Mouse (Mus musculus) heart, embryonic 11.5 days (tissue): ENCODE results near the gene Plekha5. TPM values are rescaled to one million over a fixed set of nuclear protein-coding genes. Genes with fewer than 3 reads are reported as not detected.

Experiments used
- ATAC-seq: fragments of 200-750 bp; cut with Nextera tagmentation; replicated peaks from 2 replicates; pipeline ENCODE4 v1.8.0; 2017; ENCODE audit warnings: moderate library complexity; ENCODE audit not compliant: insufficient number of reproducible peaks, low FRiP score, low TSS enrichment
- H3K27ac ChIP-seq: fragments of 300-500 bp; sonication (generic); 2 replicates; pipeline ENCODE4 v1.5.1; 2014; ENCODE audit warnings: mild to moderate bottlenecking, low read depth, low read length
- H3K27me3 ChIP-seq: fragments of 300-500 bp; sonication (generic); 2 replicates; pipeline ENCODE4 v1.6.1; 2014; ENCODE audit warnings: mild to moderate bottlenecking, low read length, mixed read lengths; ENCODE audit not compliant: control insufficient read depth, insufficient read depth
- H3K36me3 ChIP-seq: fragments of 300-500 bp; sonication (generic); 2 replicates; pipeline ENCODE4 v1.6.1; 2014; ENCODE audit warnings: mild to moderate bottlenecking, low read length, moderate library complexity, mixed read lengths; ENCODE audit not compliant: control insufficient read depth, insufficient read depth
- H3K4me1 ChIP-seq: fragments of 300-500 bp; sonication (generic); 2 replicates; pipeline ENCODE4 v1.6.1; 2014; ENCODE audit warnings: low read length; ENCODE audit not compliant: control insufficient read depth, insufficient read depth
- H3K4me2 ChIP-seq: fragments of 300-500 bp; sonication (generic); 2 replicates; pipeline ENCODE4 v1.6.1; 2014; ENCODE audit warnings: mild to moderate bottlenecking, moderate library complexity
- H3K4me3 ChIP-seq: fragments of 300-500 bp; sonication (generic); 2 replicates; pipeline ENCODE4 v1.5.1; 2014; ENCODE audit warnings: low read depth, low read length
- H3K9ac ChIP-seq: fragments of 300-500 bp; sonication (generic); 2 replicates; pipeline ENCODE4 v1.6.1; 2014; ENCODE audit warnings: mild to moderate bottlenecking, low read depth, low read length, moderate library complexity
- H3K9me3 ChIP-seq: fragments of 300-500 bp; sonication (generic); replicated peaks from 2 replicates; pipeline ENCODE4 v1.6.1; 2016; ENCODE audit warnings: low read length; ENCODE audit not compliant: control insufficient read depth
- WGBS: fragments of 180-500 bp; shearing (Covaris S2); extraction: QIAGEN DNeasy Blood & Tissue Kit; methylation state at CpG from one replicate; pipeline ENCODE4 v1.1.7; 2014; ENCODE audit not compliant: insufficient replicate concordance; 5-methylcytosine and 5-hydroxymethylcytosine counted together
- polyA plus RNA-seq: library from polyadenylated mRNA; unstranded; fragments of >200 nt; fragmentation: Nextera tagmentation; extraction: Ambion mirVana; gene quantifications from 2 replicates; pipeline ENCODE4 v1.2.1, GENCODE M21; 2014

Gene Plekha5
- polyA plus RNA-seq, 1 experiment from 2014 or later: 25.7 TPM

- no peaks in the 10 kb centered on the region for H3K9me3 ChIP-seq
- no peak for ATAC-seq
- H3K27ac ChIP-seq: no peak overlapping the region
- H3K4me1 ChIP-seq: no peaks in the 10 kb centered on the region
- no peak overlapping the region for H3K4me3 ChIP-seq
- no peak overlapping the region for H3K4me2 ChIP-seq
- H3K27me3 ChIP-seq: no peaks in the 10 kb centered on the region
- H3K9ac ChIP-seq: no peak overlapping the region
- 92% methylated on average over 6 of the region's 6 CpGs for WGBS
- H3K36me3 ChIP-seq: peaks cover 2% of the 10 kb centered on the region; the same call in 1 of the 2 replicates
These were observed 41.0 kb downstream of the Plekha5 start for GRCm38 (mm10) chr6:140464818-140465217.

GRCm38 (mm10) chr6:140465946-140466646, 42.2 kb downstream of the Plekha5 start:
- Histone ChIP-seq H3K4me2 (no peak overlapping the region), H3K4me1 (no peaks in the 10 kb centered on the region), H3K27ac (no peak overlapping the region), H3K9me3 (no peaks in the 10 kb centered on the region), H3K4me3 (no peak overlapping the region), H3K36me3 (peaks cover 2% of the 10 kb centered on the region; the same call in 1 of the 2 replicates), H3K9ac (no peak overlapping the region), H3K27me3 (no peaks in the 10 kb centered on the region)
- no peak for ATAC-seq
- WGBS: 82% methylated on average over 9 of the region's 9 CpGs

- no peak overlapping the region for H3K9ac ChIP-seq
- no peak overlapping the region for H3K4me3 ChIP-seq
- H3K36me3 ChIP-seq: peaks cover 2% of the 10 kb centered on the region; the same call in 1 of the 2 replicates
- H3K9me3 ChIP-seq: no peaks in the 10 kb centered on the region
- WGBS: 83% methylated on average over 6 of the region's 6 CpGs
- H3K27ac ChIP-seq: no peak overlapping the region
- no peak for ATAC-seq
- H3K27me3 ChIP-seq: no peaks in the 10 kb centered on the region
- H3K4me1 ChIP-seq: 0 out of 2 replicates have a peak, but pooled peaks cover 3% of the 10 kb centered on the region
- H3K4me2 ChIP-seq: no peak overlapping the region
These were observed 43.0 kb downstream of the Plekha5 start for GRCm38 (mm10) chr6:140466841-140467240.

GRCm38 (mm10) chr6:140467851-140468250, 44.0 kb downstream of the Plekha5 start:
- Histone ChIP-seq H3K36me3 (peaks cover 2% of the 10 kb centered on the region; the same call in 1 of the 2 replicates), H3K27ac (no peak overlapping the region), H3K4me1 (0 out of 2 replicates have a peak, but pooled peaks cover 3% of the 10 kb centered on the region), H3K27me3 (no peaks in the 10 kb centered on the region), H3K9ac (no peak overlapping the region), H3K4me2 (no peak overlapping the region), H3K4me3 (no peak overlapping the region), H3K9me3 (no peaks in the 10 kb centered on the region)
- 93% methylated on average over 12 of the region's 12 CpGs for WGBS
- ATAC-seq: no peak

GRCm38 (mm10) chr6:140469791-140470190, 45.9 kb downstream of the Plekha5 start:
- Histone ChIP-seq H3K4me3 (no peak overlapping the region), H3K36me3 (peaks cover 2% of the 10 kb centered on the region; the same call in 1 of the 2 replicates), H3K27me3 (no peaks in the 10 kb centered on the region), H3K9ac (no peak overlapping the region), H3K4me2 (no peak overlapping the region), H3K9me3 (no peaks in the 10 kb centered on the region), H3K4me1 (0 out of 2 replicates have a peak, but pooled peaks cover 3% of the 10 kb centered on the region), H3K27ac (no peak overlapping the region)
- no peak for ATAC-seq
- WGBS: 78% methylated on average over 6 of the region's 6 CpGs

GRCm38 (mm10) chr6:140471751-140472150, 47.9 kb downstream of the Plekha5 start:
- Histone ChIP-seq H3K4me2 (no peak overlapping the region), H3K4me1 (peaks cover 3% of the 10 kb centered on the region; the same call in 1 of the 2 replicates), H3K27me3 (no peaks in the 10 kb centered on the region), H3K9me3 (no peaks in the 10 kb centered on the region), H3K27ac (no peak overlapping the region), H3K9ac (no peak overlapping the region), H3K36me3 (peaks cover 2% of the 10 kb centered on the region; the same call in 1 of the 2 replicates), H3K4me3 (no peak overlapping the region)
- 69% methylated on average over 5 of the region's 5 CpGs for WGBS
- ATAC-seq: no peak

GRCm38 (mm10) chr6:140472345-140472744, 48.5 kb downstream of the Plekha5 start:
- WGBS: 51% methylated on average over 4 of the region's 4 CpGs
- ATAC-seq: no peak
- Histone ChIP-seq H3K9ac (no peak overlapping the region), H3K27me3 (no peaks in the 10 kb centered on the region), H3K36me3 (peaks cover 2% of the 10 kb centered on the region; the same call in 1 of the 2 replicates), H3K4me1 (peaks cover 6% of the 10 kb centered on the region), H3K4me2 (no peak overlapping the region), H3K4me3 (no peak overlapping the region), H3K27ac (no peak overlapping the region), H3K9me3 (no peaks in the 10 kb centered on the region)

GRCm38 (mm10) chr6:140475393-140476087, 51.7 kb downstream of the Plekha5 start:
- 81% methylated on average over 9 of the region's 9 CpGs for WGBS
- Histone ChIP-seq H3K27ac (no peak overlapping the region), H3K4me3 (no peak overlapping the region), H3K27me3 (no peaks in the 10 kb centered on the region), H3K4me1 (peaks cover 6% of the 10 kb centered on the region), H3K9ac (no peak overlapping the region), H3K4me2 (no peak overlapping the region), H3K36me3 (no peaks in the 10 kb centered on the region), H3K9me3 (no peaks in the 10 kb centered on the region)
- no peak for ATAC-seq
